Mouse (Mus musculus) testis, adult 2 months (tissue): ENCODE results near the gene Bsg. TPM values are rescaled to one million over a fixed set of nuclear protein-coding genes. Genes with fewer than 3 reads are reported as not detected.

Experiments
- H3K27ac ChIP-seq: fragments of 200-500 bp; 2 replicates; pipeline ENCODE4 v1.5.1; 2012; ENCODE audit warnings: low read depth, low read length; ENCODE audit not compliant: control insufficient read depth, insufficient read depth
- H3K27me3 ChIP-seq: fragments of 200-500 bp; 2 replicates; pipeline ENCODE4 v1.6.1; 2012; ENCODE audit warnings: mild to moderate bottlenecking, low read length, moderate library complexity; ENCODE audit not compliant: control insufficient read depth, insufficient read depth
- H3K36me3 ChIP-seq: fragments of 200-500 bp; 2 replicates; pipeline ENCODE4 v1.6.1; 2012; ENCODE audit warnings: mild to moderate bottlenecking, low read length; ENCODE audit not compliant: control insufficient read depth, insufficient read depth
- H3K4me1 ChIP-seq: fragments of 200-500 bp; 2 replicates; pipeline ENCODE4 v1.6.1; 2012; ENCODE audit warnings: low read length; ENCODE audit not compliant: control insufficient read depth, insufficient read depth
- H3K4me3 ChIP-seq: fragments of 200-500 bp; 2 replicates; pipeline ENCODE4 v1.5.1; 2012; ENCODE audit warnings: low read depth, mild to moderate bottlenecking, low read length, moderate library complexity, mixed read lengths; ENCODE audit not compliant: control insufficient read depth
- CTCF ChIP-seq: fragments of 200-500 bp; IDR thresholded peaks from 2 replicates; pipeline ENCODE4 v1.5.1; 2012; ENCODE audit warnings: low read depth, mild to moderate bottlenecking, inconsistent platforms, low read length, moderate library complexity; ENCODE audit not compliant: control insufficient read depth, insufficient read depth, insufficient replicate concordance
- POLR2A ChIP-seq: fragments of 200-500 bp; IDR thresholded peaks from 2 replicates; pipeline ENCODE4 v1.6.1; 2012; ENCODE audit warnings: low read depth, mild to moderate bottlenecking, inconsistent platforms, low read length, moderate library complexity; ENCODE audit not compliant: control insufficient read depth
- polyA plus RNA-seq: library from polyadenylated mRNA; depleted of rRNA; stranded (reverse); fragments of >200 nt; gene quantifications from 2 replicates; pipeline ENCODE4 v1.2.3, GENCODE M21; 2012

Bsg gene
- polyA plus RNA-seq, 1 experiment, result 920 TPM

GRCm38 (mm10) chr10:79691986-79692548 is 12.2 kb upstream of the Bsg start:
- Histone ChIP-seq H3K4me3 (no peak overlapping the region), H3K27me3 (no peaks in the 10 kb centered on the region), H3K27ac (no peak overlapping the region), H3K4me1 (peaks cover 3% of the 10 kb centered on the region; the same call in 1 of the 2 replicates), H3K36me3 (no peaks in the 10 kb centered on the region; the same call in 1 of the 2 replicates)
- TF ChIP-seq CTCF, result peak; percentile 12; the same call in 1 of the 2 replicates
- TF ChIP-seq POLR2A, result no peak

- H3K4me3 ChIP-seq, result no peak overlapping the region
- no peaks in the 10 kb centered on the region for H3K27me3 ChIP-seq
- H3K27ac ChIP-seq, result no peak overlapping the region
- TF ChIP-seq POLR2A, result no peak
- TF ChIP-seq CTCF, result no peak
- H3K36me3 ChIP-seq, result no peaks in the 10 kb centered on the region
- peaks cover 3% of the 10 kb centered on the region; the same call in 1 of the 2 replicates for H3K4me1 ChIP-seq
These were observed 10.5 kb upstream of the Bsg start for GRCm38 (mm10) chr10:79693580-79694378.

- TF ChIP-seq CTCF (no peak), POLR2A (no peak)
- H3K27me3 ChIP-seq, result no peaks in the 10 kb centered on the region
- no peak overlapping the region for H3K4me3 ChIP-seq
- peaks cover 3% of the 10 kb centered on the region; the same call in 1 of the 2 replicates for H3K4me1 ChIP-seq
- H3K27ac ChIP-seq, result no peak overlapping the region
- no peaks in the 10 kb centered on the region for H3K36me3 ChIP-seq
These were observed 10.0 kb upstream of the Bsg start for GRCm38 (mm10) chr10:79694379-79694655.

- H3K27me3 ChIP-seq, result no peaks in the 10 kb centered on the region
- peaks cover 3% of the 10 kb centered on the region; the same call in 1 of the 2 replicates for H3K4me1 ChIP-seq
- no peaks in the 10 kb centered on the region for H3K36me3 ChIP-seq
- H3K27ac ChIP-seq, result no peak overlapping the region
- TF ChIP-seq CTCF, result peak; percentile 79; the same call in 1 of the 2 replicates
- no peak for TF ChIP-seq POLR2A
- no peak overlapping the region for H3K4me3 ChIP-seq
These were observed 8.8 kb upstream of the Bsg start for GRCm38 (mm10) chr10:79695231-79696128.

GRCm38 (mm10) chr10:79696129-79696651 is 8.1 kb upstream of the Bsg start:
- H3K4me3 ChIP-seq, result no peak overlapping the region
- TF ChIP-seq POLR2A (no peak), CTCF (no peak)
- H3K36me3 ChIP-seq, result no peaks in the 10 kb centered on the region
- H3K27me3 ChIP-seq, result no peaks in the 10 kb centered on the region
- no peak overlapping the region for H3K27ac ChIP-seq
- peaks cover 10% of the 10 kb centered on the region for H3K4me1 ChIP-seq

GRCm38 (mm10) chr10:79697916-79698315 is 6.4 kb upstream of the Bsg start:
- TF ChIP-seq POLR2A (no peak), CTCF (no peak)
- H3K27ac ChIP-seq, result no peak overlapping the region
- no peaks in the 10 kb centered on the region for H3K27me3 ChIP-seq
- peaks cover 19% of the 10 kb centered on the region for H3K4me1 ChIP-seq
- H3K4me3 ChIP-seq, result no peak overlapping the region
- no peaks in the 10 kb centered on the region for H3K36me3 ChIP-seq
